In the genomic region with DNA sequence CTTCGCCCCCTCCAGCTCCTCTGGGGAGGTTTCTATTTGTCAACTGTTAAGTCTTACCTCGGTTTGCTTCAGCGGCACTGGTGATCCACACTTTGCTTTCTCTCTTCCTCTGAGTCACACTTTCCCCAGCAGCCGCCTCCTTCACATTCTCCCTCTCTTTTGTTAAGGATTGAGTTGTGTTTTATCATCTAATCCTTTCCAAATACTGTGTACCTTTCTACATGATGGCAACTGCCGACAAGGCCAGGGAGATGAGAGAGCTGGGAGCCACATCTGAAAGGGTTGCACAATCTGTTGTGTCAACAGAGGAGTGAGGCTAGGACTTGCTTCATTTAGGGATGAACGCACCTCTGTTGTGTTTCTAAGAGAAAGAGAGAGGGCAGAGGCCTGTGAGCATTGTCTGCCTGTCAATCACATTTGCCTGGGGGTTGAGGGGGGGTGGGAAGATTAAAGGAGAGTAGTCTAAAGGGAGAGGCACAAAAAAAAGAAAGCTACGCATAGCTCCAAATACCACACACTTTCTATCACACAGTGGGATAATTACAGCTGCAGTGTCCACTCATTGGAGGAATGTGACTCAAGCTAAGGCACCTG, we compare ENCODE assay signal across 15 mouse cellular contexts.
A peak's percentile ranks its signal among the peaks of the same experiment; 100 is the strongest.
DNase-seq lines count a peak whose midpoint lies in the region; ATAC-seq lines count a peak whose summit lies in the region.
"Had no signal": no experiment of that assay in that cellular context is flagged by ENCODE, and none has a peak within 500 bp of the region (broad histone marks: within the 10 kb centered on the region; RNA-seq: fewer than 3 reads in every experiment).

No protein-coding gene starts in this region.

- no peaks in the 10 kb centered on the region for H3K36me3 ChIP-seq in hindbrain, embryonic 10.5 days
- H3K36me3 ChIP-seq in hindbrain, embryonic 12.5 days, result no peaks in the 10 kb centered on the region
- H3K36me3 ChIP-seq in embryonic facial prominence, embryonic 14.5 days (ENCODE audit: control insufficient read depth, insufficient read depth, low read length), result no peaks in the 10 kb centered on the region
- no peaks in the 10 kb centered on the region for H3K36me3 ChIP-seq in liver, embryonic 16.5 days (ENCODE audit: control insufficient read depth, insufficient read depth)
- no peaks in the 10 kb centered on the region for H3K36me3 ChIP-seq in stomach, embryonic 15.5 days
- no peaks in the 10 kb centered on the region for H3K36me3 ChIP-seq in neural tube, embryonic 15.5 days
- H3K36me3 ChIP-seq: heart, embryonic 15.5 days had no signal

- peak; percentile 21 for DNase-seq in hindbrain, embryonic 10.5 days (ENCODE audit: low spot score)
- DNase-seq in embryonic facial prominence, embryonic 14.5 days (ENCODE audit: low spot score), result peak; percentile 69
- DNase-seq in heart, adult 18-20 months, result no peak
- DNase-seq: cerebellum, adult 18-20 months; gastrocnemius, postnatal 36 days; left cerebral cortex, postnatal 4 days; lung, embryonic 14.5 days; right cerebral cortex, postnatal 25 days had no signal

- H3K9me3 ChIP-seq in hindbrain, embryonic 10.5 days, result no peaks in the 10 kb centered on the region
- H3K9me3 ChIP-seq in hindbrain, embryonic 12.5 days (replicated peaks), result no peaks in the 10 kb centered on the region
- H3K9me3 ChIP-seq in embryonic facial prominence, embryonic 14.5 days (ENCODE audit: control insufficient read depth, low read length), result no peaks in the 10 kb centered on the region
- H3K9me3 ChIP-seq in liver, embryonic 16.5 days (replicated peaks; ENCODE audit: control insufficient read depth, low read length), result no peaks in the 10 kb centered on the region
- no peaks in the 10 kb centered on the region for H3K9me3 ChIP-seq in stomach, embryonic 15.5 days
- no peaks in the 10 kb centered on the region for H3K9me3 ChIP-seq in neural tube, embryonic 15.5 days (replicated peaks)
- H3K9me3 ChIP-seq: heart, embryonic 15.5 days had no signal

- peaks cover 20% of the 10 kb centered on the region for H3K4me1 ChIP-seq in hindbrain, embryonic 10.5 days (replicated peaks)
- peaks cover 9% of the 10 kb centered on the region for H3K4me1 ChIP-seq in hindbrain, embryonic 12.5 days
- no peaks in the 10 kb centered on the region for H3K4me1 ChIP-seq in embryonic facial prominence, embryonic 14.5 days (ENCODE audit: control insufficient read depth, insufficient read depth, low read length)
- H3K4me1 ChIP-seq in liver, embryonic 16.5 days (ENCODE audit: control insufficient read depth, low read depth, low read length), result no peaks in the 10 kb centered on the region
- no peaks in the 10 kb centered on the region for H3K4me1 ChIP-seq in stomach, embryonic 15.5 days
- H3K4me1 ChIP-seq in neural tube, embryonic 15.5 days, result no peaks in the 10 kb centered on the region
- H3K4me1 ChIP-seq: heart, embryonic 15.5 days had no signal

- WGBS in hindbrain, embryonic 10.5 days, result 14% methylated on average over 7 of the region's 7 CpGs
- 25% methylated on average over 7 of the region's 7 CpGs for WGBS in hindbrain, embryonic 12.5 days
- 30% methylated on average over 7 of the region's 7 CpGs for WGBS in embryonic facial prominence, embryonic 14.5 days
- 43% methylated on average over 7 of the region's 7 CpGs for WGBS in liver, embryonic 16.5 days (ENCODE audit: insufficient replicate concordance)
- 45% methylated on average over 7 of the region's 7 CpGs for WGBS in stomach, embryonic 15.5 days
- 51% methylated on average over 7 of the region's 7 CpGs for WGBS in neural tube, embryonic 15.5 days

- no peak for ATAC-seq in hindbrain, embryonic 12.5 days (ENCODE audit: low FRiP score)
- peak; percentile 90 for ATAC-seq in embryonic facial prominence, embryonic 14.5 days (ENCODE audit: low read depth)
- peak; percentile 30; the same call in 1 of the 2 replicates for ATAC-seq in liver, embryonic 16.5 days (ENCODE audit: low read depth)
- peak; percentile 47 for ATAC-seq in stomach, embryonic 15.5 days (ENCODE audit: insufficient read depth, low FRiP score, low read depth)
- ATAC-seq in neural tube, embryonic 15.5 days (ENCODE audit: low FRiP score), result no peak
- ATAC-seq: activated CD4-positive, CD25-positive, alpha-beta regulatory T cell, adult 4 months; CD4-positive, CD25-positive, alpha-beta regulatory T cell, adult 4 months had no signal

- H3K27me3 ChIP-seq in hindbrain, embryonic 10.5 days (ENCODE audit: insufficient read depth, poor library complexity, severe bottlenecking), result no peaks in the 10 kb centered on the region
- 0 out of 2 replicates have a peak, but pooled peaks cover 6% of the 10 kb centered on the region for H3K27me3 ChIP-seq in hindbrain, embryonic 12.5 days
- no peaks in the 10 kb centered on the region; the same call in 1 of the 2 replicates for H3K27me3 ChIP-seq in embryonic facial prominence, embryonic 14.5 days (replicated peaks; ENCODE audit: control insufficient read depth, insufficient read depth, low read length)
- no peaks in the 10 kb centered on the region for H3K27me3 ChIP-seq in liver, embryonic 16.5 days (ENCODE audit: control insufficient read depth, insufficient read depth, low read depth, low read length)
- no peaks in the 10 kb centered on the region for H3K27me3 ChIP-seq in stomach, embryonic 15.5 days (replicated peaks)
- no peaks in the 10 kb centered on the region for H3K27me3 ChIP-seq in neural tube, embryonic 15.5 days (replicated peaks)
- H3K27me3 ChIP-seq: heart, embryonic 15.5 days had no signal

- no peak overlapping the region for H3K4me2 ChIP-seq in hindbrain, embryonic 12.5 days (replicated peaks)
- H3K4me2 ChIP-seq in embryonic facial prominence, embryonic 14.5 days (ENCODE audit: low read depth, low read length), result no peak overlapping the region
- no peak overlapping the region for H3K4me2 ChIP-seq in liver, embryonic 16.5 days (ENCODE audit: low read depth, low read length)
- no peak overlapping the region for H3K4me2 ChIP-seq in stomach, embryonic 15.5 days
- no peak overlapping the region for H3K4me2 ChIP-seq in neural tube, embryonic 15.5 days
- H3K4me2 ChIP-seq: heart, embryonic 15.5 days; lung, embryonic 14.5 days had no signal

- peak overlapping the region; percentile 62 for H3K27ac ChIP-seq in hindbrain, embryonic 10.5 days
- no peak overlapping the region for H3K27ac ChIP-seq in hindbrain, embryonic 12.5 days
- H3K27ac ChIP-seq in embryonic facial prominence, embryonic 14.5 days (replicated peaks; ENCODE audit: low read depth, low read length), result no peak overlapping the region
- H3K27ac ChIP-seq in liver, embryonic 16.5 days (ENCODE audit: low read length), result no peak overlapping the region
- no peak overlapping the region for H3K27ac ChIP-seq in stomach, embryonic 15.5 days
- no peak overlapping the region for H3K27ac ChIP-seq in neural tube, embryonic 15.5 days (replicated peaks)
- H3K27ac ChIP-seq: heart, embryonic 15.5 days had no signal

- no peak overlapping the region for H3K9ac ChIP-seq in hindbrain, embryonic 12.5 days
- H3K9ac ChIP-seq in embryonic facial prominence, embryonic 14.5 days (ENCODE audit: low read depth, low read length), result no peak overlapping the region
- H3K9ac ChIP-seq in liver, embryonic 16.5 days (ENCODE audit: low read depth, low read length), result no peak overlapping the region
- H3K9ac ChIP-seq in stomach, embryonic 15.5 days, result no peak overlapping the region
- H3K9ac ChIP-seq in neural tube, embryonic 15.5 days (replicated peaks), result no peak overlapping the region
- H3K9ac ChIP-seq: heart, embryonic 15.5 days; lung, embryonic 14.5 days had no signal

- H3K4me3 ChIP-seq in hindbrain, embryonic 10.5 days, result no peak overlapping the region
- H3K4me3 ChIP-seq in hindbrain, embryonic 12.5 days, result no peak overlapping the region
- no peak overlapping the region for H3K4me3 ChIP-seq in embryonic facial prominence, embryonic 14.5 days (ENCODE audit: low read depth, low read length)
- no peak overlapping the region for H3K4me3 ChIP-seq in liver, embryonic 16.5 days (ENCODE audit: low read depth, low read length)
- no peak overlapping the region for H3K4me3 ChIP-seq in stomach, embryonic 15.5 days (replicated peaks)
- no peak overlapping the region for H3K4me3 ChIP-seq in neural tube, embryonic 15.5 days (replicated peaks)
- H3K4me3 ChIP-seq: heart, embryonic 15.5 days had no signal

Comparison
In these comparisons a context has a peak if more than half of its experiments do, and no peak if none do; other contexts are left out.
1. DNase-seq: peak in hindbrain, embryonic 10.5 days (single experiment) and embryonic facial prominence, embryonic 14.5 days (single experiment); none in heart, adult 18-20 months (0 of 2).
2. ATAC-seq: peak in embryonic facial prominence, embryonic 14.5 days (single experiment), liver, embryonic 16.5 days (single experiment) and stomach, embryonic 15.5 days (single experiment); none in hindbrain, embryonic 12.5 days (single experiment) and neural tube, embryonic 15.5 days (single experiment).